Mouse (Mus musculus): Measurements from ENCODE around the gene Larp4b. TPM values are rescaled to one million over a fixed set of nuclear protein-coding genes. Genes with fewer than 3 reads are reported as not detected.
A peak's percentile ranks its signal among the peaks of the same experiment; 100 is the strongest.
"Not testable (repeated sequence)": the region's sequence is repeated elsewhere in the genome, so short reads cannot be mapped to it uniquely, and the experiment has no call there.

Larp4b gene
- total RNA-seq (2017), result 81.3 and 81.6 TPM in 2 replicates

- ATAC-seq (ENCODE audit: extremely low read depth, insufficient number of reproducible peaks, low FRiP score, poor library complexity, severe bottlenecking), result peak; percentile 98
These were observed at the start of gene Larp4b for GRCm38 (mm10) chr13:9093316-9094155. Gene Larp4b (plus strand): TSS chr13:9093881.

GRCm38 (mm10) chr13:9044731-9045130, 49.0 kb upstream of the Larp4b start:
- no peak for ATAC-seq (ENCODE audit: extremely low read depth, insufficient number of reproducible peaks, low FRiP score, poor library complexity, severe bottlenecking)

- not testable (repeated sequence) for ATAC-seq (ENCODE audit: extremely low read depth, insufficient number of reproducible peaks, low FRiP score, poor library complexity, severe bottlenecking)
These were observed 41.5 kb upstream of the Larp4b start for GRCm38 (mm10) chr13:9052049-9052691.

GRCm38 (mm10) chr13:9057277-9057676, 36.4 kb upstream of the Larp4b start:
- ATAC-seq (ENCODE audit: extremely low read depth, insufficient number of reproducible peaks, low FRiP score, poor library complexity, severe bottlenecking), result no peak

- ATAC-seq (ENCODE audit: extremely low read depth, insufficient number of reproducible peaks, low FRiP score, poor library complexity, severe bottlenecking), result no peak
These were observed 35.0 kb upstream of the Larp4b start for GRCm38 (mm10) chr13:9058706-9059105.

- ATAC-seq (ENCODE audit: extremely low read depth, insufficient number of reproducible peaks, low FRiP score, poor library complexity, severe bottlenecking), result no peak
These were observed 32.3 kb upstream of the Larp4b start for GRCm38 (mm10) chr13:9061394-9061793.

GRCm38 (mm10) chr13:9064196-9064595, 29.5 kb upstream of the Larp4b start:
- no peak for ATAC-seq (ENCODE audit: extremely low read depth, insufficient number of reproducible peaks, low FRiP score, poor library complexity, severe bottlenecking)

- no peak for ATAC-seq (ENCODE audit: extremely low read depth, insufficient number of reproducible peaks, low FRiP score, poor library complexity, severe bottlenecking)
These were observed 27.6 kb upstream of the Larp4b start for GRCm38 (mm10) chr13:9066107-9066506.

- ATAC-seq (ENCODE audit: extremely low read depth, insufficient number of reproducible peaks, low FRiP score, poor library complexity, severe bottlenecking), result no peak
These were observed 22.7 kb upstream of the Larp4b start for GRCm38 (mm10) chr13:9071008-9071407.

GRCm38 (mm10) chr13:9073818-9074217, 19.9 kb upstream of the Larp4b start:
- ATAC-seq (ENCODE audit: extremely low read depth, insufficient number of reproducible peaks, low FRiP score, poor library complexity, severe bottlenecking), result no peak

GRCm38 (mm10) chr13:9075825-9076592, 17.7 kb upstream of the Larp4b start:
- ATAC-seq (ENCODE audit: extremely low read depth, insufficient number of reproducible peaks, low FRiP score, poor library complexity, severe bottlenecking), result no peak

GRCm38 (mm10) chr13:9082128-9082883, 11.4 kb upstream of the Larp4b start:
- no peak for ATAC-seq (ENCODE audit: extremely low read depth, insufficient number of reproducible peaks, low FRiP score, poor library complexity, severe bottlenecking)

GRCm38 (mm10) chr13:9094186-9094980, 702 bp downstream of the Larp4b start:
- ATAC-seq (ENCODE audit: extremely low read depth, insufficient number of reproducible peaks, low FRiP score, poor library complexity, severe bottlenecking), result no peak

- ATAC-seq (ENCODE audit: extremely low read depth, insufficient number of reproducible peaks, low FRiP score, poor library complexity, severe bottlenecking), result 0 out of 2 replicates have a peak, but pooled peaks have one; percentile 9
These were observed 5.6 kb downstream of the Larp4b start for GRCm38 (mm10) chr13:9099289-9099688.

GRCm38 (mm10) chr13:9100517-9100916, 6.8 kb downstream of the Larp4b start:
- no peak for ATAC-seq (ENCODE audit: extremely low read depth, insufficient number of reproducible peaks, low FRiP score, poor library complexity, severe bottlenecking)

GRCm38 (mm10) chr13:9106246-9106645, 12.6 kb downstream of the Larp4b start:
- ATAC-seq (ENCODE audit: extremely low read depth, insufficient number of reproducible peaks, low FRiP score, poor library complexity, severe bottlenecking), result no peak

- ATAC-seq (ENCODE audit: extremely low read depth, insufficient number of reproducible peaks, low FRiP score, poor library complexity, severe bottlenecking), result peak; percentile 61; the same call in 1 of the 2 replicates
These were observed 13.5 kb downstream of the Larp4b start for GRCm38 (mm10) chr13:9106992-9107858.
